Mouse (Mus musculus) retina, postnatal 7 days (tissue): ENCODE data around the gene Vti1a.

Experiments
- DNase-seq: peaks from one replicate; pipeline ENCODE4 v3.0.0-alpha.2; 2012; ENCODE audit warnings: low read depth, low spot score

Vti1a gene

DNA sequence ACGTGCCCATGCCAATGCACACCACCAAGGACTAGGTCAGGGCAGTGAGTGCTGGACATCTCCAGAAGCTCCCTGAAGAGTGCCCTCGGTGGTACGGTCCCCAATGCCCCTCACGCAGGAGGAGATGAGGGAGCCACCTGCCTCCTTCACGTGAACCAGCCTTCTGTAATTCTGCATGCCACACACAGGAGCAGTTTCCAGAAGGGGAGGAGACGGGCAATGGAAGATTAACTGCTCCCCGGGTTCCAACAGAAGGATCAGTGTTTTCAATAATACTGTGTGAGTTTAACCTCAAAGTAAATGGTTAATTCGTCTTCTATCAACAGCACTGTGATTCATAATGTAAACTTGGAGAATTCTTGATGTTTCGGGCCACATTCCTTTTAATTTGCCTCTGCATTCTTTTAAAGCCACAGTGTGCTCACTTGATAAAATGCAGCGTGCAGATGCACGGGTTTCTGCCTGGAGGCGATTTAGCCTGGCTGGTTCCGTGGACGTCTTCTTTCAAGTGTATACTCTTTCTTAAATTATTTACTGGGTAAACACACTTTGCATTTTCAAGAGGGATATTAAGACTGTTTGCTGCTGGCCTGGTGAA lies 304.4 kb downstream of the Vti1a start:
- no peak for DNase-seq

DNA sequence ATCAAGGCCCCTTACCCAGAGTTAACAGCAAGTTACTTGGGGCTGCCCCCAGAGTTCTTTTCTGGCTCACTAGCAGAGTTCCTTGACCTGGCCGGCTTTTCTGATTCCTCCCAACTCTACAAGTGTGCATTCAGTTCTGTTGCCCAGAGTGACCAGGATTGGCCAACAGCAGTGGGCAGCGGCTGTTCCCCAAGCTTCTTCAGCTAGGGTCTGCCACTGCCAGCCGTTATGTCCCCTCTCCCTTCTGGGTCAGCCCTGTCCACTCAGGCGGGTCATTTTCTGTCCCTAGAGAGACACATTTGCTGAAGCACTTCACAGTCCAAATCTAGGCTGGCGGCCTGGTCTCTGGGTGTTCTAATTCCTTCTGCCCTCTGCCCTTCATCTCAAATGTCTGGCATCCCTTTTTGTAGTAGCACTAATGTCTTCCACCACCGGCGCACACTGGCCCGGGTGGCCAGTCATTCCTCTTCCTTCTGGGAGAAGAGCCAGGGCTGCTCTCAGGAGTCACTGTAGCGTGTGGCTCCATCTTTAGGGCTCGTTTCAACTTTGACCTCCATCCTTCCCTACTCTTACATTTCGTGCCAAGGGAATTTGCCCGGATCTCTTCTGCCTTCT lies 305.0 kb downstream of the Vti1a start:
- no peak for DNase-seq

DNA sequence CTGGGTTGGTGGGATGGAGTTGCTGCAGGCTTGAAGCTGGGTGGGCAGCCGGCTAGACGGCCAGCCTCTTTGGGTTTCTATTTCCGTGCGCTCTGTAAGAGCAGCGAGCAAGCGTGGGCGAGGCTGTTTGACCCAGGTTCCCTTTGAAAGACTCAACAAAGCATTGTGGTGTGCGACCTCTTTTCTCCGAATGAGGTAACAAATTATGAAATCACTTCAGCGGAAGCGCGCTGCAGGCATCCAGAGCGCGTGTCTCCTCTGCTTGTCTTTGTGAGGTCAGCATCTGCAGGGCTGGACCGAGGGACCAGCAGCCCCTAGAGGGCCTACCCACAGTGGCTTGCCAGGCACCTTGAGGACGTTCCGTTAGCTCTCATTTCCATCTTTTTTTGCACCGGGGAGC lies 306.7 kb downstream of the Vti1a start:
- no peak for DNase-seq

DNA sequence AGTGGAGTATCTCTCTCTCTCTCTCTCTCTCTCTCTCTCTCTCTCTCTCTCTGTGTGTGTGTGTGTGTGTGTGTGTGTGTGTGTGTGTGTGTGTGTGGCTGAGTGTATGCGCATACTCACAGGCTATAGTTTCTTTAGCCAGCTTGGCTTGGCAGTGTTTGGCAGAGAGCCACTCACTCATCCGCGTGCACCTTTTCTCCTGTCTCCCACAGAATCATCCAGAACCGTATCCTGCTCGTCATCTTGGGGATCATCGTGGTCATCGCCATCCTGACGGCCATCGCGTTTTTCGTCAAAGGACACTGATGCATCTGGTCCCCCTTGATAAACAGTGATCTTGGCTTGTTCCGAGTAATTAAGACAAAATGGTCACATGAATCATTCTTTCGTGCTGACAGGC lies 307.5 kb downstream of the Vti1a start:
- no peak for DNase-seq

DNA sequence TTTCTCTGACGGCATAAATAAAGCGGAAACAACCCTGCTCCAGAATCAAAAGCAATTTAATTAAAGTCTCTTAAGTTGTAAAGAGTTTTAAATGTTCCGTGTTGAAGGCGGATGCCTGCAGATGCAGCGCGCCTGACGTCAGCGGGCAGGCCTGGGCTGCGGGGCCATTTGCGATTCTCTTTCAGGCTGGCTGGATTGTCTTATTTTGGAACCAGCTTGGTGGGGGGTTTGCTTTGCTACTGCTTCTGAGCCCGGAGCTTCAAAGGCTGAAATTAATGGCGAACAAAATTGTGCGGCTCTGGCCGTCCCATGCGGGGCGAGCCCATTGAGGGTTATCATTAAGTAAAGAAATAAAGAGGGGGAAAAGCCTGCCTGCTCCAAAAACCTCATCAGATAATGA lies 310.4 kb downstream of the Vti1a start:
- no peak for DNase-seq

DNA sequence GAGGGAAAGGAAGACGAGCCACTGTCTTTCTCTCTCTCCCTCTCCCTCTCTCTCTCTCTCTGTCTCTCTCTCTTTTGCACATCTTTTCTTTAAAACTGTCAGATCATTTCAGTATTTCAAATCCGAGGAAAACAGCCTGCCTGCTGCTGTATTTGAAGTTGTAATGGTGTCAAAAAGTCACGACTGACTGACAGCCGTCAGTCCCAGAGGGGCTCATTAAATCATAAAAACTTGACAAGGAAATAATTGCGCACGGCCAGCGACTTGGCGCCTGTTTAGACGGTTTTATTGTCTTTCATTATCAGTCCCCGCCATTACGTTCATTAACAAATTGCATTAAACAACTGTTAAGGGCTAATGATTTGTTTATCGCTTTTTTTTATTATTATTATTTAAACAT lies 310.9 kb downstream of the Vti1a start:
- no peak for DNase-seq

DNA sequence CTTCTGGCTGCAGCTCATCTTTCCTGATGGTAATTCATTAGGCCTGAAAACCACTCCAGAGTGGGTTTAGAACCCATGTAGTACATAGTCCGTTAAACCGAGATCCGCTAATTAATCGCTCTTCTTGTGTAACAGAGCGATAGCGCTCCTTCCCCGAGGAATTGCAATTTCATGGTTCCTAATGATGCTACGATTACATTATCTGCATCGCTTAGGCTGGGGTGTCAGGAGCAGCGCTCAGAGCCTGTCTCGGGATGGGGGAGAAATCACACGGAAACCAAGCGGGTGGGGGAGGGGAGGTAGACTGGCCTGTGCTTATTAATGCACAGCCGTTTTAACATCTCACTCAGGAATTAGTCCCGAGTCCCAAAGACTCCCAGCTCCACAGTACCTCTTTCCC lies 319.4 kb downstream of the Vti1a start:
- DNase-seq = no peak

DNA sequence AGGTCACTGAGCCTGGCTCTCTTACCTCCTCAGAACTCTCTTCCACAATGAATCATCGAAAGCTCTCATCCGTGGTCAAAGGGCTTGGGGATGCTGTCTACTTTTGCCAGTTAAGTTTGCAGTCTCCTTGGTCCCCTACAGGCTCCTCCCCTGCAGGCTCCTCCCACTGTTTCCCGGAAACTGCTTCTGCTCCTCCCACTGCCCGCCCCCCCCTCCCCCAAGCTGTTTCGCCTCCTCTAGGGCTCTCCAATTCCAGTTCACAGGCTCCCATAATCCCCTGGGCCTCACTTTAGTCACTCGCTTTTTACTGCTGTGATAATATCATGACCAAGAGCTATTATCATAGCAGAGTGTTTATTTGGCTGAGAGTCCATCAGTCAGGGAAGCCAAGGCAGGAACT lies 324.2 kb downstream of the Vti1a start:
- no peak for DNase-seq

DNA sequence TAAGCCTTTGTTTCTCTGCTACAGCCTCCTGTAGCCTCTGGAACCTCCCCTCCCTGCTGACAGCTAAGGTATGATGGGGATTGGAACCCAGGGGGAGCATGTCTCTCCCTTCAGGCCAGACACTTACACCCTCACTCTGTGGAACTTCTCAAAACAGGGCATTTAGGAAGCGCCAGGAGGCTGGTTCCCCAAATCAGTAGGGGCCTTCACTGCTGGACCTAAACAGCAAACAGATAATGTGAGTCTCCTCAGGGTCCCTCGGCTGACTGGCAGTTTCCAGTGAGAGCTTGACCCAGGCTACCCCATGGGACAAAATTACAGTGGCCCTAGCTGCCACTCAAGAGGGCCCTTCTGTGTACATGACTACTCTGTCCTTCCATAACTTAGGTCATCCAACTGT lies 325.8 kb downstream of the Vti1a start:
- DNase-seq = no peak

DNA sequence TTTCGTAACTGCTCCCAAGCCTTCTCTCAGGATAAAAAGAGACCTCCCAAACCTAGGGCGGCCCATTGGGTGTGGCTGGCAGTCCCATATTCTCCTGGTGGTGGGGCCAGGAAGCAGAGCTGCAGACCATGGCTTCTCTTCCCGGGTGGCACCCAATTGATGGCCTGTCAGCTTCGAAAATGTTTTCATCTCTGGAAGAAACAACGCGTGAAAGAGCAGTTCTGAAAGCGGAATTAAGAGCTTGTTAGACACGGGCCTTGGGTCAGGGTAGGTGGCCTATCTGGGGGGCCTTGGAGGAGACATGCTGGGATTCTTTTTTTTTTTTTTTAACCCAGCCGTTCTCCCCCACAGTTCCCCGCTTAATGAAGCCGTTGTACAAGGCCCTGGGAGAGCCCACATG lies 326.3 kb downstream of the Vti1a start:
- DNase-seq = no peak

DNA sequence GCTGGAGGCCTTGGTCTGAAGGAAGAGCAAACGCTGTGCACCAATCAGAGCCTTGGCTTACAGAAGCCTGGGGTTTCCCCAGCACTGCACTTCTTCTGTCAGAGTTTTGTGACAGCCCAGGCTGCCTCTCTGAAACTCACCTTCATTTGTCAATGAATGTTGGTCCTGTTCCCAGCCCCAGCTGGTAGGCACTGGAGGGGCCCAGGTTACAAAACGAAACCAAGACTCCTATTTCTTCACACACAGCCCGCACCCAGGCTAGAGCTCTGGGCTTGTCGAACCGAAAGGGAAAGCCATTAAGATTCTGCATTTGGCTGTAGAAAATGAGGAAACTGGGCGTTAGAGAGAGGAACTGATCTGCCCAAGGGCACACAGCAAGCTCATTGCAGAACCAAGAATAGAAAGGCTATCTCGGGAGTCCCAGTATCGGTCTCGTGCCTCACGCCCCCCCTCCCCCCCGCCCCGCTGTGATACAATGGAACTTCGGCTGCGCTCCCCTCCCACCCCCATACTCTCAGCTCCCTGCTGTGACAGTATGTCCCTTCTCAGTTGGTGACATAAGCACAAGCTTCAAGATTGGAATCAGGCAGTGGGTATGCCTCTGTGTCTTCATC lies 327.3 kb downstream of the Vti1a start:
- no peak for DNase-seq

DNA sequence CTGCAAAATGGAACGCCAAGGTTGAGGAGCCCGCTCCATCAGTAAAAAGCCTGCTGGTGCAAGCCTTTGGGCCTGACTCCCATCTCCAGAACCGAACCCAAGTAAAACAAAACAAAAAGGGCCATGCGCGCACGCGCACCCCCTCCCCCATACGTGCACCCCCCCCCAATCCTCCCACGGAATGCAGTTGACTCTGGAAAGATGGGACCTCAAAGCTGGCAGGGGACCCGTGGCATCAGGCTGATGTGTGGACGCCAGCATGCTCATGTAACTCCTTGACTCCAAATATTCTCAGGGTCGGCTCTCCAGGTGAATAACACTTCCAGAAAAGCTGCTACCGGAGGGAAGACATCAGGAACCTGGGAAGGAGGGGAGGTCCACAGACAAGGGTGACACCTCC lies 327.8 kb downstream of the Vti1a start:
- DNase-seq = no peak

DNA sequence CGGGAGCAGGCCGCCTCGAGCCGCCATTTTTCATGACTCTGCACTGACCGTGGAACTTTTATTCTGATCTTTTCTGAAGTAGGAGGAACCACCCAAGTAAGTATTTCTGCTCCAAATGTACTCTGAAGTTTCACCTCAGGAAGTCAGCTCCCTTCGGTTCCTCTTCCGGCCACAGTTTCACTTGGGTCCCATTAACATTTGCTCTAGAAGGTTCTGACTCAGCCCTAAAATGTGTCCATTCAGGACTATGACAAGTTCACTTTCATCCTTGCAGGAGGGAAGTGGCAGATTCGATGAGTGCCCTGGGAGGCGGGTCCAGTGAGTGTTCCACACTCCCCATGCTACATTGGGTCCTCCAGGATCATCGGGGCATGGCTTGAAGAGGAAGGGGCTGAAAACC lies 333.3 kb downstream of the Vti1a start:
- DNase-seq = no peak

DNA sequence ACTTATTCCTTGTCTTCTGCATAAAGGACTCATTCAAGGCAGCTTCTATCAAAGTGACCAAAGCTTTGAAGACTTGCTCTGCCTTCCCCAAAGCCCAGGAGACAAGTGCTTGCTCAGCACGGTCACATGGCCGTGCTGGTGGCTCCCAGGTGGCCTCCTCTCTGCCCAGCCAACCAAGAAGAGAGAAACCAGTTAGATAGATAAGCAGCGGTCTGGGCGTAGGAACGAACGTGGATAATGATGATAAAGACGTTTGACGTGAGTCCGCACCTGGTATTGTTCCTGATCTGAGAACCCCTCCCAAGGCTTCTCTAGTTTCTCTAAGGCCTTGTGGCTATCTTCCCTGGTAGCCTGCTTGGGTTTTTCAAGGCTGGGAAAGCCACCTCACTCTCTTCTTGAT lies 334.9 kb downstream of the Vti1a start:
- no peak for DNase-seq

DNA sequence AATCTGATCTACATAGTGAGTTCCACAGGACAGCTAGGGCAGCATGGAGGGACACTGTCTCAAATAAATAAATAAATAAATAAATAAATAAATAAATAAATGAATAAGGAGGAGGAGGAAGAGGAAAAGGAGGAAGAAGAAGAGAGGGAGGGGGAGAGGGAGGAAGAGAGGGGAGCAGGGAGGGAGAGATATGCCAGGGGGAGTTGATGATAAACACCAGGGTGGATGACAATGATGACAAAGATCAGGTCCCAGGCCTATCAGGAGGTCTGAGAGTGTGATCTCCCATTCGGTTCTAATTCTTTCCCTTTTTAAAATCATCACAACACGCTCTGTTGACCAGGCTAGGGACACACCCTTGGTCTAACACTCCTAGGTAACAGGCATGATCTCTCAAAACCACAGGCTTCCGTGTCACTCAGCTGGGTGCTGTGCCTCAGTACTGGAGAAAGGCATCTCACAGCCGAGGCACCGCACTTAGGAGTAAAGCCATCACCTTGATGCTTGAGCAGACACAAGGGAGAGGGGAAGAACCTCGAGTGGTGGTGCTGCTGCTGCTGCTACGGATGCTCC lies 336.7 kb downstream of the Vti1a start:
- no peak for DNase-seq

DNA sequence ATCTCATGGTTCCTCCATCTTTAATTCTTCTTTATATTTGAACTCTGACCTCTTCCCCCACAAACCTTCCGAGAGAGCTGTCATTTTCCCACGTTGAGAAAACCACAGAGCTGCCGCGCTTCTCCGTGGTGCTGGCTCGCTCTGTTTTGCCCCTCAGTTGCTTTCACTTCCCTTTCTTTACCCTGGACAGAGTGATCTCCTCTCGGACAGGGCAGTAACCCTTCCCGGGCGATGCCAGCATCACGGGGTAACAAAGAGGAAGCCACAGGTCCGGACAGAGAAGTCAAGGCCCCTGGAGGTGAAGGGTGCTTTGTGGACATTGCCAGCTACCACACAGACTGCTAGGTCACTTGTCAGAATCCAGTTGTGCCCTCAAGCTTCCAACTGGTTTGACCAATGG lies 344.1 kb downstream of the Vti1a start:
- no peak for DNase-seq

DNA sequence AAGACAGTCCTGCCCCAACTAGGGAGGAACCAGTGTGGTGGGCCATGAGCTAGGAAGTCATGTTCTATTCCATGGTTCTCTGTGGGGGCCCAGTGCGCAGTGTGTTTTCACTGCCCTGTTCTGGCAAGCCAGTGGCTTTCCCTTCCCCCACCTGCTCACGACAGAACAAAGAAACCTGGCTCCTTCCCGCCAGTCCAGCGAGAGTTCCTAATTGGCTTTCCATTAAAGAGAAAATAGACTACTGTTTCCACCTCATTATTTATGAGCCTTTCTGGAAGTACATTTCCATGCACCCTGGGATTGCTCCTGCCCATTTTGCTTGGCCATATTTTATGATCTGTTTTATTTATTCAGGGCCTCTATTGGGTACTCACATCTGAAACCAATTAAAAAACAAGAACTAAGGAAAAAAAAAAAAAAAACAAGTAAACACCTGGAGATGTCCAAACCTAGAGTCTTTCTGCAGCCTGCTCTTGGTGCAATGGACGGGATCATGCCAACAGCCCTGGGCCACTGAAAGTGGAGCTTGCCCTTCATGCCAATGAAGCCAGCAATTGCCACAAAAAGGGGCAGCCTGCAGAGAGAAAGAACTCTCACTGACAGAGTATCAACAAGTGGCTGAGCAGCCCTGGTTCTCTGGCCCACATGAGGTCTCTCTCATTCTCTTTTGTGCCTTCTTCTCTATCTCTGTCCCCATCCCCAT lies 346.6 kb downstream of the Vti1a start:
- DNase-seq = no peak

DNA sequence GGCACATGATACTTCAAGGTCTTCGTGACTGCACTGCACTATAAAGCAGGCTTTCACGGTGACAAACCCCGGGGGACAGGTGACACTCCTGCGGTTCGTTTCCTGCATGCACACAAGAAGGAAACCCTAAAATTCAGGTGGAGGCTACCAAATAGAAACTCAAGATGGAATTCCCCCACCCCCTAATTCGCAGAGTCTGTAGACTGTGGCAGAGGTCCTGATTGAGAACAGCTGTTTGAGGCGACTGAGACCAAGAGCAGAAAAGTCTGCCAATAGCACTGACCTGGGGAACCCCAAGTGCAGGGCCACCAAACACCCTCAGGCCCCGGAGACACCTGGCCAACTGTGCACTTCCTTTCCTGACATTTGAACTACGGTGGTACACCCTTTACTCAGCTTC lies 351.7 kb downstream of the Vti1a start:
- DNase-seq = no peak

DNA sequence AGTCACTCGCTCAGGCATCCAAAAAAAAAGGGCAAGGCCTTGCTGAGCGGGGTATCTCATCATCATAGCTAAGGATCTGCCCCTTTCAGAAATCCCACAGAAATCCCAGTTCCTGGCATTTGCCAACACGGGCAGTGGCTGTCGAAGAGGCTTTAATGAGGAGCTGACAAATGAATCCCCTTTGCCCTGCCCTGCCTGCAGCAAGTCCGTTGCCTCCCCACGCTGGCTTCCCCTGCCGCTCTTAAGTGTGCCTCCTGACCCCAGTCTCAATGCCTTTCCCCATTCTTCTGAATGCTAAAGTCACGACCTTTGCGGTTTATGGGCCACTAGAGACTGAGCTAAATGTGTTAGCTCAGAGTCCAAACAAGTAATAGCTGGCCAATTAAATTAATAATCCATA lies 352.8 kb downstream of the Vti1a start:
- DNase-seq = no peak
